Mouse (Mus musculus) erythroblast, embryonic 14.5 days (primary cell): ENCODE data around the gene Sdk2. TPM values are rescaled to one million over a fixed set of nuclear protein-coding genes. Genes with fewer than 3 reads are reported as not detected.

Experiments used
- H3K27me3 ChIP-seq: 2 replicates; pipeline ENCODE4 v1.6.1; 2012; ENCODE audit warnings: inconsistent platforms; ENCODE audit not compliant: control insufficient read depth
- H3K36me3 ChIP-seq: 2 replicates; pipeline ENCODE4 v1.6.1; 2012; ENCODE audit warnings: mild to moderate bottlenecking, inconsistent platforms; ENCODE audit not compliant: control insufficient read depth
- H3K4me1 ChIP-seq: 2 replicates; pipeline ENCODE4 v1.6.1; 2012; ENCODE audit warnings: inconsistent platforms; ENCODE audit not compliant: control insufficient read depth
- H3K4me3 ChIP-seq: replicated peaks from 2 replicates; pipeline ENCODE3; 2012; ENCODE audit warnings: moderate library complexity, mild to moderate bottlenecking, inconsistent platforms
- H3K9me3 ChIP-seq: 2 replicates; pipeline ENCODE4 v1.6.1; 2012; ENCODE audit warnings: low read length, inconsistent platforms, mixed read lengths; ENCODE audit not compliant: control insufficient read depth
- GATA1 ChIP-seq: IDR thresholded peaks from 2 replicates; pipeline ENCODE4 v1.6.1; 2012; ENCODE audit warnings: low read length, inconsistent platforms, mixed read lengths
- TAL1 ChIP-seq: IDR thresholded peaks from 3 replicates; pipeline ENCODE4 v1.6.1; 2012; ENCODE audit warnings: low read length, inconsistent platforms, mixed read lengths
- polyA plus RNA-seq: library from polyadenylated mRNA; stranded (reverse); fragments of >175 nt; gene quantifications from 2 replicates; pipeline ENCODE4 v1.2.3, GENCODE M21; 2012

Sdk2 gene
- polyA plus RNA-seq, 1 experiment, result under 0.01 TPM

DNA sequence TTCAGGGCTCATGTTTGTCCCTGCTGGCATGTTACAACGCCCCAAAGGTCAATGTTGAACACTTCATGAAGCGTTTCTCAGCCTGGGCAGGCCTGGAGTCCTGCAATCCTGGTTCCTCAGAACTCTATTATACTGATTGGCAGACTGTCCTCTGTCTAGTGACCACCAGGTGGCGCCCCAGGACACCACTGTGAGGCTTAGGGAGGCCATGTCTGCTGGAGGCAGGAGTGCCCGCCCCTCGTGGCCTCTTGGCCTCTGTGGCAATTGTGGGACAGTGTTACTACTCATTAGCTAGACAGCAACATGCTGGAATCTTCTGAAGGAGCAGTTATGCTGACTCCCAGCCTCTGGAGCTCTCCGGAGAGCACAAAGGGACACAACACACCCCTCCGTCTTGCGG is 201.2 kb downstream of the Sdk2 start:
- H3K36me3 ChIP-seq, result no peaks in the 10 kb centered on the region
- no peaks in the 10 kb centered on the region for H3K4me1 ChIP-seq
- no peaks in the 10 kb centered on the region for H3K27me3 ChIP-seq
- H3K4me3 ChIP-seq, result no peak overlapping the region
- TF ChIP-seq GATA1 (no peak), TAL1 (no peak)
- H3K9me3 ChIP-seq, result peaks cover 2% of the 10 kb centered on the region; the same call in 1 of the 2 replicates

DNA sequence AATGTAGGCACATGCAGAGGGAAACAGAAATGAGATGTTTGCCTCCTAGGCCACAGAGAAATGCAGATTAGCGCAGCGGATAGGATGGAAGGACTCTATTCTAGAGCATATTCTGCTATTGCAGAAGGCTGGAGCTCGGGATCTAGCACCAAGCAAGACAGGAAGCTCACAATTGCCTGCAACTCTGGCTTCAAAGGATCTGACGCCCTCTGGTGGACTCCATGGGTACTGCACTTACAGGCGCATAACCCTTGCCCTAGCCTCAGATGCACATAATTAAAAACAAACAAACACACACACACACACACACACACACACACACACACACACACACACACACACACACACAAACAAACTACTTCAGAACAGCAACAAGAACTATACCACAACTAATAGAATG is 203.4 kb downstream of the Sdk2 start:
- TF ChIP-seq GATA1, result no peak
- TF ChIP-seq TAL1, result no peak
- Histone ChIP-seq H3K9me3 (peaks cover 6% of the 10 kb centered on the region), H3K27me3 (no peaks in the 10 kb centered on the region), H3K4me1 (no peaks in the 10 kb centered on the region), H3K36me3 (no peaks in the 10 kb centered on the region), H3K4me3 (no peak overlapping the region)

DNA sequence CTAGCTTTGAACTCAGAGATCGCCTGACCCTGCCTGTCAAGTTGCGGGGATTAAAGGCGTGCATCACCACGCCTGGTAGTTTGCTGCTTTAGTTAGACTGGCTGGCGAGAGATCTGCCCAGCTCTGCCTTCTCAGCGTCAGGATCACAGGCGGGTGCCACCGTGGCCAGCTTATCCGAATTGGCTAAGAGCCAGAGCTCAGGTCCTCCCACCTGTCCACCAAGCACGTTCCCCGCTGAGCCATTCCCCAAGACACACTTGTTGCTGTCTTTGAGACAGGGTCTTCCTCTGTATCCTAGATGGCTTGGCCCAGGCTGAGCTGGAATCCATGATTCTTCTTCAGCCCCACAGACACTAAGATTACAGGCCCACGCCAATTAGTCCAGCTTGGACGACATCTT is 211.2 kb downstream of the Sdk2 start:
- no peaks in the 10 kb centered on the region for H3K27me3 ChIP-seq
- no peaks in the 10 kb centered on the region for H3K4me1 ChIP-seq
- no peaks in the 10 kb centered on the region for H3K36me3 ChIP-seq
- TF ChIP-seq TAL1 (no peak), GATA1 (no peak)
- peaks cover 4% of the 10 kb centered on the region; the same call in 1 of the 2 replicates for H3K9me3 ChIP-seq
- no peak overlapping the region for H3K4me3 ChIP-seq

DNA sequence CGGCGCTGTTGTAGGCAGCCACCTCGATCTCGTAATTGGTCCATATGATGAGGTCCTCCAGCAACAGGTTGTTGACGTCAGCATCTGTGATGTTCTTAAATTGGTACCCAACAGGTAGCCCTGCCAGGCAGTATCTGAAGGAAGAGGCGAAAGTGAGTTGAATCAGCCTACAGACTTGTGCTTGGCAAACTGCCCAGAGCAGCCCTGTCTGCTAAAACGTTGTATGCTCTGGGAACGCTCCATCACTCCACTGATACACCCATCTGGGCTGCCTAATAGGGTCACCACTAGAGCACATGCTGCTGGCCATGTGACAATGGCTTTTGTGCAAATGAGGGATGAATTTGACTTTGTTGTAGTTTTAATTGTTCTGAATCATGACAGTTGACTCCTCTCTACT is 215.1 kb downstream of the Sdk2 start:
- H3K4me1 ChIP-seq, result no peaks in the 10 kb centered on the region
- no peak overlapping the region for H3K4me3 ChIP-seq
- TF ChIP-seq TAL1 (no peak), GATA1 (no peak)
- no peaks in the 10 kb centered on the region for H3K27me3 ChIP-seq
- no peaks in the 10 kb centered on the region for H3K9me3 ChIP-seq
- H3K36me3 ChIP-seq, result no peaks in the 10 kb centered on the region

DNA sequence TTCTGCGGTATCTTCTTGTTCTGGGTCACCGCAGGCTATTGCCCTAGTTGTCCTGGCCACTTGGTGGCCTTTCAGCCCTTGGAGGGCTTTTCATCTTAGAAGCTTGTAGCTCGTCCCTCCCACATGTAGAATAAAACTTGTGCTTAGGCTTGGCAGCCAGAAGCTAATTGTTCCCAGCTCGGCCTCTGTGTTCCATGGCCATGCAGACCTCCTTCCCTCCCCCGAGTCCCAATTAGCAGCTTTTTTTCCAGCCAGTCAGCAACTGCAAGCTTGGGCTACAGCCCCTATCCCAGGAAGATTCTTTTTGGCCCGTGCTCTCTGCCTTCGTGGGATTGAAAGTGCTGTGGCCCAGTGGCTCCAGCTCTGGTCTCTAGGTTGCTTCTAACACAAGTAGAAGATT is 217.5 kb downstream of the Sdk2 start:
- H3K9me3 ChIP-seq, result no peaks in the 10 kb centered on the region
- no peak overlapping the region for H3K4me3 ChIP-seq
- H3K27me3 ChIP-seq, result no peaks in the 10 kb centered on the region
- no peaks in the 10 kb centered on the region for H3K36me3 ChIP-seq
- TF ChIP-seq GATA1 (no peak), TAL1 (no peak)
- H3K4me1 ChIP-seq, result no peaks in the 10 kb centered on the region

DNA sequence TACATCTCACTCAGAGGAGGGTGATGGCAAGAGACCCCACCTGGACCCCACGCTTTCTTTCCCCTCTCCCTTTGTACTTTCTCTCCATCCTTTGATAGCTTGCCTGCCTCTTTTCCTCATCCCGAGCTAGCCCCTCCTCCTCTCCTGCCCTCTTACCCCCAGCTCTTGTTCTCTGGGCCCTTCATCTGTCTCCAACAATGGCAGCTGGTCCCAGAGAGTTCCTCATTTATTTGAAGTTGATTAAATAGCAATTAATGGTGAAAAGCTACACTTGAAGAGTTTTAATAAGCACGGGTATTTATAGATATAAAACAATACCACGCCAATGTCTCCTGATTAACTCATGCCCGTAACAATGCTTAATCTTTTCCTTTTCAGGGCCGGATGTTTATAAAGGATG is 222.9 kb downstream of the Sdk2 start:
- Histone ChIP-seq H3K27me3 (no peaks in the 10 kb centered on the region), H3K36me3 (no peaks in the 10 kb centered on the region), H3K4me1 (no peaks in the 10 kb centered on the region), H3K4me3 (no peak overlapping the region), H3K9me3 (no peaks in the 10 kb centered on the region)
- TF ChIP-seq TAL1 (no peak), GATA1 (no peak)

DNA sequence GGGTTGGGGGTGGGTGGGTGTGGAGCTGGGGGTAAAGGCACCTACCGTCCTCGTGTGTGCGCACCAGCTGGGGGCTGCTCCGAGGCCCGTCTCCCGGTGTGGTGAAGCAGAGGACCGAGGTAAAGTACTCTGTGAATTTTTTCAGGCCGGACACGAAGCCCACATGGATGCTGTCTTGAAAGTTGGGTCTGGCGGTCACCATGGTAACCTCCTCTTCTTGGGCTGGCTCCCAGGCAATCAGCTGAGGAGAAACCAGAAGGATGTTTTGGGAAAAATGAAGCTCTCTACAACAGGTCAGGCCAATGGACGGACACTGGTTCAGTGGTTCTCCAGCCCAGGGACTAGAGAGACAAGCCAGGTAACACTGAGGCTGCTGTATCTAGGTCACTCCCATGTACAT is 224.0 kb downstream of the Sdk2 start:
- H3K27me3 ChIP-seq, result no peaks in the 10 kb centered on the region
- H3K9me3 ChIP-seq, result no peaks in the 10 kb centered on the region
- H3K36me3 ChIP-seq, result no peaks in the 10 kb centered on the region
- no peaks in the 10 kb centered on the region for H3K4me1 ChIP-seq
- TF ChIP-seq GATA1 (no peak), TAL1 (no peak)
- no peak overlapping the region for H3K4me3 ChIP-seq

DNA sequence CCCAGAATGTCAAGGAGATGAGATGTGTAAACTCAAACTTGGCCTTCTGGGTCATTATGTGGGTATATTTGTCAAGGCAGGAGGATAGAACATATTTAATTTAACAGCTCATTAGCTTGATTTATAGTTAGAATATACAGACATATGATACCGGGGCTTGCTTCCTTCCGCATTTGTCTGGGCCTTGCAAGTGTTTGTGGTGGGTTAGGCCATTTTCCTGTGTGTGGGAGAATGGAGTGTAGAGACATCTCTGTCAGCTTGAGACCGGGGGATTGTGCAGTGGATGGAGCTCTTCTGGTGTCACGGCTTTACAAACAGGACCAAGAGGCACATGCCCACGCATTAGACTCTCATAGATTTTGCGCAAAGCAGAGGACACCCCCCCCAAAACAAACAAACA is 235.2 kb downstream of the Sdk2 start:
- TF ChIP-seq GATA1, result no peak
- no peak for TF ChIP-seq TAL1
- no peaks in the 10 kb centered on the region for H3K27me3 ChIP-seq
- no peaks in the 10 kb centered on the region for H3K4me1 ChIP-seq
- no peak overlapping the region for H3K4me3 ChIP-seq
- no peaks in the 10 kb centered on the region for H3K9me3 ChIP-seq
- H3K36me3 ChIP-seq, result no peaks in the 10 kb centered on the region

DNA sequence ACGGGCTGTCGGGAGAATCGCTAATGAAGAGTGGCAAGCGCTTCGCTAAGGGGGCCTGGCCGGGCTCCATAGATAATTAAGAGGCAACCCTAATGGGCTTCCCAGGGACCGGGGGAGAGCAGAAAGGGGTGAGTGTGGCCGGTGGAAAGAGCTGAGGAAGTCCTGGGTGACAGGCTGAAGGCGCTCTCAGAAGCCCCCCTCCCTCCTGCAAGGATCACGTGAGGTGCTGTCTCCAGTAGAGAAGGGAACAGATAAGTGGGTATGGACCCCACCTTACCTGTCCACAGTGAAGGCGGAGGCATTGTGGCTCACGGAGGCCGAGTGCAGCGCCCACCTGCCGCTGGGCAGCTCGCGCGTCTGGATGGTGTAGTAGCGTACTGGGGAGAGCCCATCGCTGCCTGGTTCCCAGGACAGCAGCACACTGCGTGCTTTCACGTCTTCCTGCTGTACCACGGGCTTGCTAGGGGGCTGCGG is 238.7 kb downstream of the Sdk2 start:
- H3K4me3 ChIP-seq, result no peak overlapping the region
- H3K36me3 ChIP-seq, result no peaks in the 10 kb centered on the region
- no peaks in the 10 kb centered on the region for H3K9me3 ChIP-seq
- TF ChIP-seq TAL1, result no peak
- no peak for TF ChIP-seq GATA1
- no peaks in the 10 kb centered on the region for H3K27me3 ChIP-seq
- H3K4me1 ChIP-seq, result no peaks in the 10 kb centered on the region

DNA sequence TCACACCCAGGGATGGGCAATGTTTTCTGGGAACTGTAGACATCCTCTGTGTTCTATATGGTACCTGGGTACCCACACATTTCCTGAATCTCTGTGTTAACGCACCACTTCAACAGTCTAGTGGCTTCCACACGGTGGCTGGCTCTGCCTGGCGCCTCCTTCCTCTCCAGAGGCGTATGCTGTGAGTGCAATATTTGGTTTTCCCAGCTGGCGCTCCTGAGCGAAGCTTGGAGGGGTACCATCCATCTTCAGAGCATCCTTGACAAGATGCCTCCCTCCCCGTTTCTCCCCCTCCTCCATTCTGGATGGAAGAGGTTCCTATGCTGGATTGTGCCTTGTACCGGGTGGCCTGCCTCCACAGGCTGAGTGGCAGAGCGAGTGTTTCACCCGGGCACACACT is 246.8 kb downstream of the Sdk2 start:
- TF ChIP-seq TAL1 (no peak), GATA1 (no peak)
- Histone ChIP-seq H3K9me3 (no peaks in the 10 kb centered on the region), H3K4me3 (no peak overlapping the region), H3K36me3 (no peaks in the 10 kb centered on the region), H3K4me1 (no peaks in the 10 kb centered on the region), H3K27me3 (no peaks in the 10 kb centered on the region)
